Mouse (Mus musculus) mature B cell (primary cell): ENCODE data around the gene Hemk1.
"Not testable (repeated sequence)": the region's sequence is repeated elsewhere in the genome, so short reads cannot be mapped to it uniquely, and the experiment has no call there.

ENCODE experiments used
- in situ Hi-C: fragments of 300-500 bp; cut with MboI; formaldehyde crosslinking; loops from 2 replicates; pipeline ENCODE4 v1.14.3; 2019

Hemk1 gene

DNA sequence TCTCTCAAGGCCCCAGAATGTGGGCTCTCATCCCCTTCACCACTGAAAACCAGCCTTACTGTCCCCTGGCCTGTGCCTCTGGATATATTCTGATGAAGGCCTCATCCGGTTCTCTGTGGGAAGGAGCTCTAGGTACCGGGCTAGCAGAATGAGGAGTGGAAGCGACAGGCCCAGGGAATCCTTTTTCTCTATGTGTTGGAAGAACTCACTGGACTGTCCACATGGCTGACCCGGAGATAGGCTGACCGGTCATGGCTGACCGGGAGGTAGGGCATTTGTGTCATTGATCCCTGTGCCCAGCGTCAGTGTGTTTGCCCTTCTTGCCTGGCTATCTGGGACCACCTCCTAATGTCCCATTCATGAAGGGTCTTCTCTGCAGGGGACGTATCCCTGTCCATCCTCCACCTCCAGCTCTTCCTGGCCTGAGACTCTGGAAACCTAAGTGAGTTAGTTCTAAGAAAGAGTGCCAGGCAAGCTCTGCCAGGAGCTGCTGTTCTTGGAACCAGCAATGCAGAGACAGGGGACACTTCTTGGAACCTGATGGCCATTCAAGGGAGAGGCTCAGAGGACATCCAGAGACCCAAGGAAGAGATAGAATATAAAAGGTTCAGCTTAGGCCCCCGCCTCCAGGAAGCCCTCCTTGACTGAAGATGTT, 29.7 kb downstream of the Hemk1 start:
- in situ Hi-C loops: no loop called here

DNA sequence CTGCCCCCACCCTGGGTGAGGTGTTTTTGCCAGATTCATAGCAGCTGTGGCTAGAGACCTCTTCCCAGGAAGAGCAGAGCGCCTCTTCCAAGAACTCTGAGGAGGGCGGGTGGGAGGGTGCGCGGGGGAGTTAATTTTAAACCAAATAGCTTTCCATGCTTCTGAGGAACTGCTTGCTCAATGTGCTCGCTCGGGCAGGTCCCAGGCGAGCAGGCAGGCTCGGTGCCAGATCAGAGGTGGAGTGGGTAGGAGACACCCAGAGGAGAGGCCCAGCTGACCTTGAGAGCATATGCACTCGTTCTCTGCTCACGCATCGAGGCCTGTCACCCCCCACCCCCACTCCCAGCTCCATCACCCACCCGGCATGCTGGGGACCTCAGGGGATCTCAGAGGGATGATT, 30.3 kb downstream of the Hemk1 start:
- in situ Hi-C loops: no loop called here

DNA sequence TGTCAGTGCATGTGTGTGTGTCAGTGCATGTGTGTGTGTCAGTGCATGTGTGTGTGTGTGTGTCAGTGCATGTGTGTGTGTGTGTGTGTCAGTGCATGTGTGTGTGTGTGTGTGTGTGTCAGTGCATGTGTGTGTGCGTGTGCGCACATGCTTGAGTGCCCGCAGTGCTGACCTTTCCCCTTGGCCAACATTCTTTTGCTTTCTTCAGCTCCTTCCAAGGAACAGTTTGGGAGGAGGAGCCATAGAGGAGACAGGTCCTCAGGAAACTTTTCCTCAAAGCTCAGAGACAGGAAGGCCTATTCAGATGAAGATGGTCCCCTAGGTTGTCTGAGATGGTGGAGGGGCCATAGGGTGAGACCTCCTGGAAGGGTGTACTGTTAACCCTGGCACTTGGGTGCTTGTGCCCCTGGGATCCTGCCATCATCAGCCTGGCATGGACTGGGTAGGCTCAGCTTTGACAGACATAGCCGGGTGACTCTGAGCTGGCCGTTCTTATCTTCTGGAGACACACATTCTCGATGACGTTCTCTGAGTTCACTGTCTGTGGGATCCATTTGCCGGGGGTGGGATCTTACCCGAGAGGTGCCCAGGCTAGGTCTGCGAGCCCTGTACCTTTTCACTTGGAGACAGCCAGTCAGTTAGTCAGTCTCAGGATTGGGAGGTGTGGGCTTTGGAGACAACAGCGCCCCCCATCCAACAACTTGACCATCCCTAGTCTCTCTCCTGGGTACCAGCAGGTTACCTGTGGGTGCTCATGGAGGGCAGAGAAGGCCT, 30.9 kb downstream of the Hemk1 start:
- in situ Hi-C loops: no loop called here

DNA sequence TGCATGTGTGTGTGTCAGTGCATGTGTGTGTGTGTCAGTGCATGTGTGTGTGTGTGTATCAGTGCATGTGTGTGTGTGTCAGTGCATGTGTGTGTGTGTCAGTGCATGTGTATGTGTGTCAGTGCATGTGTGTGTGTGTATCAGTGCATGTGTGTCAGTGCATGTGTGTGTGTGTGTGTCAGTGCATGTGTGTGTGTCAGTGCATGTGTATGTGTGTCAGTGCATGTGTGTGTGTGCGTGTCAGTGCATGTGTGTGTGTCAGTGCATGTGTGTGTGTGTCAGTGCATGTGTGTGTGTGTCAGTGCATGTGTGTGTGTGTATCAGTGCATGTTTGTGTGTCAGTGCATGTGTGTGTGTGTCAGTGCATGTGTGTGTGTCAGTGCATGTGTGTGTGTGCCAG, 31.5 kb downstream of the Hemk1 start:
- in situ Hi-C loops: not testable (repeated sequence)

DNA sequence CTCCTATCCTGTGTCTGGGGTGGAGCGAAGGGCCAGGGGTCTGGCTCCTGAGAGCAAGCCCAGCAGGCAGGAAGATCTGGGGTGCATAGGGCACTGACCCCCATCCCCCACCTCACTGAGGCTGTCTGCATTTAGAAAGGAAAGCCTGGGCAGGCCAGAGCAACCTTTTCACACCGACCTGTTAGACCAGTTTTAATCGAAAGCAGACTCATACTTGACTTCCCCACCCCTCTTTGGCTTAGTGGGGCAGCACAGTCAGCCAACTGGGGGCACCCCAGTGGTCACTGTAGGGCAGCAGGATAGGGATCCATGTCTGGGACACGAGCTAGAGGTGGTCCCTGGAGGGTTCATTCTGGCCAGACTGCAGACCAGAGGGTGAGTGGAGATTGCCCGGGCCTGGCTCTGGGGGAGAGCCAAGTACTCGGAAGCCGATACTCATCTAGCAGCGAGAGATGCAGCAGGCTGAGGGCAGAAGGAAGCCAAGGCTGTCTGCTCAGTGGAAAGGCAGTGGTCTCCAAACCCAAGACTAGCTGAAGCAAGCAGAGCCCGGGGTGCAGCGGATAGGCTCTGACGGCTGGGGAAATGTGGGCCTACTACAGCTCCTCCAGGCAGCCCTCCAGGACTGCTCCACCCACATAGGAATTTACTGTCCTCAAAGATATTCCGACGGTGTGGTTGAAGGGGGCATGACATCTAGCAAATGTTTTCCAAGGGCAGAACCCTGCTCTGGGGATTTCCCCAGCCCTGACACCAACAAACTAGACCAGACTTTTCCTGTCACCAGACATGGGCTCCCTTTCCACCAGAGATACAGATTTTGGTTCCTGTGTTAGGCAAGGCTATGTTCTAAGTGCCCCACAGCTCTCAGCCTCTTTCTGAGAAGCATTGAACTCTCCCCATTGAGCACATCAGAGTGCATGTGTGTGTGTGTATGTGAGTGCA, 32.3 kb downstream of the Hemk1 start:
- in situ Hi-C loops: no loop called here

DNA sequence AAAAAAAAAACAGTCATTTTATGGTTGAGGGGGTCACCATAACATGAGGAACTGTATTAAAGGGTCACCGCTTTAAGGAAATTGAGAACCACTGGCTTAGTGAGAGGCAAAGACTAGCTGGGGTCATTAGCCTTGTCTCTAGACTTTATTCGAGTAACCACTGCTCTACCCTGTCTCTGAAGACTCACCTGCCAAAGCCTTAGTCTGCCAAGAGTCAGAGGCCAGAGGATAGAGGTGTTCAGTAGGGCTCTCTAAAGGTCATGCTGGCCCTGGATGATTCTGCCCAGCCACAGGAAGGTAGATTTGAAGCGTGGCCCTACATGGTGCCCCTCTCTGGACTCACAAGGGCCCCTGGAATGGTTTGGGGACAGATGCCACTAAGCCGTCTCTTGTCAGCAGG, 33.1 kb downstream of the Hemk1 start:
- in situ Hi-C loops: no loop called here

DNA sequence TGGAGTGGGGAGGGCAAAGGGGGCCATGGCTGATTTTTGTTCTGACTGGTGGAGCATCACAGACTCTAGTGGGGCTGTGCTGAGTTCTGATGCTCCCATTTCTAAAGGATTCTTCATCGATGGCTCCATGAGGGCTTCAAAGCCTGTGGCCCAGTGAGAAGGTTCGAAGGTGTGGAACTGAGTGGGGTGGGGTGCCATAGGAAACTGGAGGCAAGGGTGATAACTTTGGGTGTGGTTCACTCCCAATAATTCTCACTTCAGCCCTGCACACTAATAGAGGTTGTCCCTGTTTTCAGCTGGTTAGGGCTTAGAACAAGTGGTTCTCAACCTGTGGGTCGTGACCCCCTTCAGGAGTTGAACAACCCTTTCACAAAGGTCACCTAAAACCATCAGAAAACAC, 33.8 kb downstream of the Hemk1 start:
- in situ Hi-C loops: no loop called here

DNA sequence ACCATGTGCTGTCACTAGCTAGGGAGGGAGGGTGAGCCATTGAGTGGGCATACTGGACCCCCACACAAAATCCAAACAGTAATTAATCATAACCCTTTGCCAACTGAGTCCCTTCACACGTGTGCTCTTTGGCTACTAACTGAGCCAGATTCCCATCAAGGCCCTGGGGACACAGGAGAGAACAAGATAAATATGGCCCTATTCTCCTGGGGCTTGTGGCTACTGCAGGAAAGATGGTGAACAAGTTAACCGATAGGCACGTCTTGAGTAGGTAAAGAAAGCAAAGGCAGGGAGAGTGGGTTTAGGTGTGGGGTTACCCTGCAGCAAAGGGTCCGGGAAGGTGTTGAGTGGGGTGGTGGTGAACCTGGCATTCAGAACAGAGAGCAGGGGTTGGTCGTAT, 34.2 kb downstream of the Hemk1 start:
- in situ Hi-C loops: no loop called here

DNA sequence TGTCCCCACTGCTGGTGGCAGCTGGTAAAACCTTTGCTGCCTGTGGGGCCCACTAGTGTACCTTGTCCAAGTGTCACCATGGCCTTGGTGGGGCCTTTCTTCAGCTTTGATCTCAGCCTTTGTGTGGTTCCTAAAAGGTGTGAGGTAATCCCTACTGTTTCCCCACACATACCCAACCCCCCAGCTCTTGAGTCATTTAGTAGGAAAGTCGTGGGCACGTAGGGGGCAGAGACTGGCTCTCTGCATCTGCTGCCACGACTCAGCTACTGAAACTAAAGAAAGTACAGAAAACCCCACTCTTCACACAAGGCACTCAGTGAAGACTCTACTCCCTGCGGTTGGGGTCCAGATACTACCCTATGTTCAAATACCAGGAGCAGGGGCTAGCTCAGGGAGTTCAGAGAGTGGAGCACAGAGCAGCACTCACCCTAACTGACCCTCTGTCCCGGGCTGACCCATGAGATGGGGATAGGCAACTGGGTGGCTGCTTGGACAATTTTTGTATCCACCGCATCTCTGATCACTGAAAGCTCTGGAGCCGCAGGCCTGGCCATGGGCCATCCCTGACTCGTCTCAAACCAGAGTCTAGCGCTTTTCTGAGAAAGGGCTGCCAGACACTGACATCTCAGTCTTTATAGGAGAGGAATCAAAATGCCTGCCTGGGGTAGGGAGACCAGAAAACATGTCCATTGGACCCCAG, 34.9 kb downstream of the Hemk1 start:
- in situ Hi-C loops: no loop called here

DNA sequence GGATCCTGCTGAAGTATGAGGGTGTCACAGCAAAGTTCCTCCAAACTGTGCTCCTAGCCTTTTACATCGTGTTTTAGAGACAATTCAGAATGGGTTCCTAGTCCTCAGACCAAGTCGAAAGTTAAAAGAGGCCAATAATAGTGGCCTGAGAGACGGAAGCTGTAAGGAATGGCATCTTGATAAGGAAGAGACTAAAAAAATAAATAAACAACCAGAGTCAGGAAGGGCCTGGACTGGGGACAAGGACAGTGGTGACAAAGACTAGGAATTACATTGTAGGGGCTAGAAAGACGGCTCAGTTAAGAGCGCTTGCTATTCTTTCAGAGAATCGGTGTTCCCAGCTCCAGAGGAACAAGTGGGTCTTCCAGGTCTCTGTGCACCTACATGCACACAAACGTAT, 35.6 kb downstream of the Hemk1 start:
- in situ Hi-C loops: no loop called here

DNA sequence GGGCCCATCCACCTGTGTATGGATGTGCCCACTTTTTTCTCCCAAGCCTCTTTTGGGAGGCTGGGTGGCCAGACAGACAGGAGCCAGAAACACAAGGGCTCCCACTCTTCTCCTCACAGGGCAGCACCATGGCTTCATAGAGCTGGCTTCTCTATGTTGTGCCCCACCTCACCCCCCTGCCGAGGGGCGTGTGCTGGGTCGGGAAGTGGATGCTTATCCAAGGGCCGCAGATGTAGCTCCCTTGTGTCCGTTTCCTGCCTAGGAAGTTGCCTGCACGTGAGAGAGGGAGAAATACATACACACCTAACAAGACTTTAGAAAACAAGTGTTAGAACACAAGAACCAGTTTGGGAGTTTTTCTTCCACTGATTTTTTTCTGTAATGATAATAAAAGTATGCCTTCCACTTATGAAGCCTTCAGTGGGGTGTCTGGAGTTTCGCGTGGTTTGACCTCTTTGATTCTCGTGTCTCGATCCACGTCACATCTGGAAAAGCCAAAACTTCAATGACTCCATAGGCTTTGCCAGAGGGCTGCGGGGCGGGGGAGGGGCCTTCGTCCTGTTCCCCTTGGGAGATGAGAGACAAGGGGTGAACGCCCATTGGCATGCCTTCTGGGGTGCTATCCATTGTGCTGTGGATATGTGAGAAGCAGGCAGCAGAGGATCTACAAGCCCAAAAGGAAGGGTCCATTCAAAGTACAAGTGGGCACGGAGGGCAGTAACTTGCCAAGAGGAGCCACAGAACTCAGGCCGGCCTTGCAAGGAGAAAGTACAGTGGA, 36.4 kb downstream of the Hemk1 start:
- in situ Hi-C loops: no loop called here

DNA sequence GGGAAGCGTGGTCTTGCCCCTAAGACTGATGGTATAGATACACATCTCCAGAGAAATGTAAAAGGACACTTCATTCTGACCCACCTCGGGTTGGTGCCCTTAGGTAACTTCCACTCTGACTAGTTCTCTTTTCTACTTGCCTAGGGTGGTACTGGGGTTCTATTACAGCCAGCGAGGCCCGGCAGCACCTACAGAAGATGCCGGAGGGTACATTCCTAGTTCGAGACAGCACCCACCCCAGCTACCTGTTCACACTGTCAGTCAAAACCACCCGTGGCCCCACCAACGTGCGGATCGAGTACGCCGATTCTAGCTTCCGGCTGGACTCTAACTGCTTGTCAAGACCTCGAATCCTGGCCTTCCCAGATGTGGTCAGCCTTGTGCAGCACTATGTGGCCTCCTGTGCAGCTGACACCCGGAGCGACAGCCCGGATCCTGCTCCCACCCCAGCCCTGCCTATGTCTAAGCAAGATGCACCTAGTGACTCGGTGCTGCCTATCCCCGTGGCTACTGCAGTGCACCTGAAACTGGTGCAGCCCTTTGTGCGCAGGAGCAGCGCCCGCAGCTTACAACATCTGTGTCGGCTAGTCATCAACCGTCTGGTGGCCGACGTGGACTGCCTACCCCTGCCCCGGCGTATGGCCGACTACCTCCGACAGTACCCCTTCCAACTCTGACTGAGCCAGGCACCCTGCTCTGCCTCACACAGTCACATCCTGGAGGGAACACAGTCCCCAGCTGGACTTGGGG, 37.8 kb downstream of the Hemk1 start:
- in situ Hi-C loops: no loop called here

DNA sequence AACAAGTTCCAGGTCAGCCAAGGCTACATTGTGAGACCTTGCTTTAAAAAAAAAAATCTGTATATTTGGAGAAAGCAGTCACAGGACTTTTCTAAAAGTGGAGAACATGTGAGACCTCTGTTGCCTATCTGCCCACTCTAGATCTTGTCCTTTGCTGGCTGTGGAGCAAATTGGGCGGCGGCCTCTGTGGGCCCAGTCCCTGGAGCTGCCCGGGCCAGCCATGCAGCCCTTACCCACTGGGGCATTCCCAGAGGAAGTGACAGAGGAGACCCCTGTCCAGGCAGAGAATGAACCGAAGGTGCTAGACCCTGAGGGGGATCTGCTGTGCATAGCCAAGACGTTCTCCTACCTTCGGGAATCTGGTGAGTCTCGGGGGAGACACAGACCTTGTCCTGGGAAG, 38.4 kb downstream of the Hemk1 start:
- in situ Hi-C loops: loop anchor here (5.0 to 25.0 kb wide), 3 partner anchors 33 to 612 kb away; partner anchors contain the start of gene Tex264

DNA sequence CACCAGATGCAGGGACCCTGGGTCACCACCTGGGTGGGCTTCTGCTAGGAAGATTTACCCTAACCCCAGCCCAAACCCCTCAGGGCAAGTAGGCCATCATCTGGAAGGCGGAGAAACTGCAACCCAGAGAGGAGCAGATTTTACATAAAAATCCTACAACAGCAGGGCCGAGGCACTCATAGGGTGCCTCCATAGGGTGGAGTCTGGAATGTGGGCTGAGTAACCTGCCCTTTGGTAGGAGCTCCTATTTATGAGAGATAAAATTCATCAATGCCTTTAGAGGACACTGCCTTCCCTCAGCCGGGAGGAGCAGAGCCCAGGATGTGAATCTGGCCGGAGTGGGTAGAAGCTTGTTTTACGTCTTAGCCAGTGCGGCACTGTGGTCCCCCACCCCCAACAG, 39.3 kb downstream of the Hemk1 start:
- in situ Hi-C loops: loop anchor here (5.0 to 25.0 kb wide), 3 partner anchors 33 to 612 kb away; partner anchors contain the start of gene Tex264

DNA sequence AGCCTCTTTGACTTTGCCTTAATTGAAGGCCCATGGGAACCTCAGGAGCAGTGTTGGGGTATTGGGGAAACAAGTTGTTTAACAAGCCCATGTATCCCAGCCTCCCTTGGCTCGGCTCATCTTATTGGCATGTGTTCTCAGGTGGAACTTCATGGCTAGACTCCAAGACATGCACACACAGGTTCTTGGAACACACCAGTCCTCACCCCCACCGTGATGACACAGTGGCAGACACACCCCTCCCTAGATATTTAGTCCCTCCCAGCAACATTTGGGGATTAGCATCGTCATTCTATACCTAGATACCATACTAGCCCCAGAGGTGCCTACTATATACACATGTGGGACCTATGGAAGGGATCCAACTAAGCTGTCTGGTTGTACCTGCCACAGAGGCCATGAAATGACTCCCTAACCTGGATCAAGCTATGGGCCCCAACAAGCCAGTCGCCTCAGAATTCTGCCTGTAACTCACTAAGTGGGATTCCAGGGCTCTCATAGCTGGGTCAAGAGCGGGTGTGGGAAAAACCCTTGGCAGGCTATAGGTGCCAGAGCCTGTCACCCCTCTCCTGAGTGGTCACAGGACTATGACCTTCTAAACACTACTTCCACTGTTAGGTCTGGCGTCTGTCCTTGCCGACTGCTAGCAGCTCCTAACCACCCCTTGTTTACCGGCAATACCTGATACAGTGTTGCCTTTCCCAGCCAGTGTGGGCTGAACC, 39.9 kb downstream of the Hemk1 start:
- in situ Hi-C loops: loop anchor here (5.0 to 25.0 kb wide), 3 partner anchors 34 to 611 kb away; partner anchors contain the start of gene Tex264

DNA sequence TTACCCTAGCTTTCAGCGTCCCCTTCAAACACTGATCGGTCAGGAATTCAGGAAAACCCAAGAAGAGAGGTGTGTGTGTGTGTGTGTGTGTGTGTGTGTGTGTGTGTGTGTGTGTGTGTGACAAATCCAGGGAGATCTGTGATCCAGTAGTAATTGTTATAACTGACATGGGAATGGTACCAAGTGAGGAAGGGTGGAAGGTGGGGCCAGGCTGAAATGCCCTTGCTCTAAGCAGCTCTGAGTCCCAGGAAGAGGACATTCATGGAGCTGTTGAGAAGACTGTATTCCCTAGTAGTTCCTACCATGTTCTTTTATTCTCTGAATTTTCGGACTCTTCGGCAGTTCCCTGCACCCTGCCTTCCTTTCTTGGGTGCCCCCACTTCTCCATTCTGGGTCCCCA, 40.5 kb downstream of the Hemk1 start:
- in situ Hi-C loops: loop anchor here (5.0 to 25.0 kb wide), 3 partner anchors 35 to 610 kb away; partner anchors contain the start of gene Tex264

DNA sequence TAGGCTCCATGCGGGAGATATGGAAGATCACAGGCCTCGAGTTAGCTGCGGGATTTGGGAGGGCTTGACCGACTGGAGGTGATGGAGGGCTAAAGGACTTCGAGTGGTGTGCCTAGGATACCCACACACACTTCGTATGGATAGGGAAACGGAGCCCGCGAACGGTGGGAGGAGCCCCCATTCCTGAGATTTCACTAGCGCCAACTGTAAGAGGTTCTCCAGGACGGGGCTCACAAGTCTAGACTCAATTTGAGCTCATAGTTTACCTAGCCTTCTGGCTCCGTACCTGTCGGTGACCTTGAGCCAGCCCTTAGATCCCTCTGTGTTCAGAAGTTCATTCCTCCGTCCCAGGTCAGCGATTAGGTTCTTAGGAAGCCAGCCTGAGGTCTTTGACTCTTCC, 41.1 kb downstream of the Hemk1 start:
- in situ Hi-C loops: loop anchor here (5.0 to 25.0 kb wide), 3 partner anchors 35 to 610 kb away; partner anchors contain the start of gene Tex264

DNA sequence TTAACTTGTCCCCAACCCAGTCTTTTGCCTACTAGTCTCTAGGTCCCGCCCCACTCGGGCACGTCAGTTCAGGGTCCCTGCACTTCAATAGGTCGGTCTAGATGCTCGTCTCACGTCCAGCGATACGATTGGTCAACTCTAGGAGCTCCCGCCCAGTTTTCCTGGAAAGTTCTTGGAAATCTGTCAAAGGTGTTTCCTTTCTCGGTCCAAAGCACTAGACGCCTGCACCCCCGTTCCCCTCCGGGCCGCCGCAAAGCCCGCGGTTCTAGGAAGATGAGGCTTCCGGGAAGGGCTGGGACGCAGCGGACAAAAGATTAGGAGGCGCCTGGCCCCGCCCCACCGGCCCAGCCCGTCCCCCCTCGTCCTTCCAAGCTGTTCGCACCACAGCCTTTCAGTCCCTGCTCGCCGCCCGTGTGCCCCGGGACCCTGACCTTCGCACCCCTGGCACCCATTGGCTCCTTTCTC, 41.6 kb downstream of the Hemk1 start:
- in situ Hi-C loops: loop anchor here (5.0 to 25.0 kb wide), 3 partner anchors 36 to 609 kb away; partner anchors contain the start of gene Tex264

DNA sequence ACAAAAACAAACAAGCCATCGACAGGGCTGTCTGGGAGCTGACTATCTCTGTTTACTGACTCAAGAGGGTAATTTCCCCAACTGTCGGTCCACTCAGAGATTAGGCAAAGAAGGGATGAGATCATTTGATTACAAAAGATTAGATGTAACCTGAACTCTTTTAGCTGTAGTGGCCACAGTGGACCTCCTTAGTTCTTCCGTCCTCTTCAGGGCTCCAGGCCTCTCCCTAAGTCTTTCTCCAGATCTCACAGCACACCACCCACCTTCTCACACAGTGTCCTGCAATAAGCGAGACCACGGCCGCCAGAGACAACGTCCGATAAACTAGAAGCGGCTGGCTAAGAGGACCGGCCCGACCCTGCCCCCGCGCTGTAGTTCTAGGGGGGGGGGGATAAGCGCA, 42.1 kb downstream of the Hemk1 start:
- in situ Hi-C loops: loop anchor here (5.0 to 25.0 kb wide), 3 partner anchors 36 to 609 kb away; partner anchors contain the start of gene Tex264

DNA sequence AAGGTAGTCTGAATTCAATTTTAAA, 42.3 kb downstream of the Hemk1 start, which contains the start of gene Cish:
TSS of gene Cish (plus strand) at position 11 of the 25 bp plus-strand sequence.
- in situ Hi-C loops: loop anchor here (5.0 to 25.0 kb wide), 3 partner anchors 36 to 609 kb away; partner anchors contain the start of gene Tex264
